ENCODE assay signal across 8 mouse cellular contexts in genomic region chr9:21725224-21726121, GRCm38 (mm10). TPM values are rescaled to one million over a fixed set of nuclear protein-coding genes. Genes with fewer than 3 reads are reported as not detected.
DNase-seq lines count a peak whose midpoint lies in the region; ATAC-seq and TF ChIP-seq lines count a peak whose summit lies in the region.

No protein-coding gene starts in this region.

- no peak for DNase-seq in heart, adult 8-10 months (ENCODE audit: low spot score)
- no peak for DNase-seq in midbrain, embryonic 14.5 days
- DNase-seq in left cerebral cortex, adult 11 months (ENCODE audit: low spot score) = no peak
- no peak for DNase-seq in embryo, embryonic 9.5 days (ENCODE audit: extremely low spot score)
- no peak for DNase-seq in ovary, postnatal 10 days (ENCODE audit: low spot score)

- no peak for TF ChIP-seq CTCF in cortical plate, adult 2 months (IDR thresholded peaks at IDR 0.05; ENCODE audit: extremely low read depth, insufficient read depth, low read length)

- H3K4me1 ChIP-seq in heart, embryonic 15.5 days (replicated peaks) = peaks cover 40% of the 10 kb centered on the region
- peaks cover 5% of the 10 kb centered on the region; the same call in 1 of the 2 replicates for H3K4me1 ChIP-seq in cortical plate, adult 2 months (ENCODE audit: control insufficient read depth, insufficient read depth, low read length)
- peaks cover 47% of the 10 kb centered on the region for H3K4me1 ChIP-seq in intestine, embryonic 15.5 days (replicated peaks)
- H3K4me1 ChIP-seq in midbrain, embryonic 14.5 days (ENCODE audit: control insufficient read depth, insufficient read depth, low read length) = peaks cover 23% of the 10 kb centered on the region

- peak overlapping the region; percentile 89 for H3K4me3 ChIP-seq in heart, embryonic 15.5 days
- peak overlapping the region; percentile 92; the same call in 1 of the 2 replicates for H3K4me3 ChIP-seq in cortical plate, adult 2 months (ENCODE audit: insufficient read depth, low read length)
- H3K4me3 ChIP-seq in intestine, embryonic 15.5 days (replicated peaks) = peak overlapping the region; percentile 54
- H3K4me3 ChIP-seq in midbrain, embryonic 14.5 days (replicated peaks; ENCODE audit: low read depth, low read length) = peak overlapping the region; percentile 63

- peak overlapping the region; percentile 8 for H3K9ac ChIP-seq in heart, embryonic 15.5 days
- peak overlapping the region; percentile 69 for H3K9ac ChIP-seq in intestine, embryonic 15.5 days
- H3K9ac ChIP-seq in midbrain, embryonic 14.5 days (replicated peaks; ENCODE audit: low read length) = no peak overlapping the region

- no peak for TF ChIP-seq POLR2A in cortical plate, adult 2 months (IDR thresholded peaks at IDR 0.05; ENCODE audit: extremely low read depth, insufficient read depth, low read length)

- 48% methylated on average over 23 of the region's 23 CpGs for WGBS in heart, embryonic 15.5 days
- 56% methylated on average over 23 of the region's 23 CpGs for WGBS in intestine, embryonic 15.5 days
- 89% methylated on average over 23 of the region's 23 CpGs for WGBS in midbrain, embryonic 14.5 days

- no peaks in the 10 kb centered on the region for H3K36me3 ChIP-seq in heart, embryonic 15.5 days
- H3K36me3 ChIP-seq in intestine, embryonic 15.5 days = peaks cover 9% of the 10 kb centered on the region; the same call in 1 of the 2 replicates
- H3K36me3 ChIP-seq in midbrain, embryonic 14.5 days (ENCODE audit: control insufficient read depth, insufficient read depth, low read length) = no peaks in the 10 kb centered on the region

- no peaks in the 10 kb centered on the region for H3K9me3 ChIP-seq in heart, embryonic 15.5 days (replicated peaks)
- H3K9me3 ChIP-seq in intestine, embryonic 15.5 days = no peaks in the 10 kb centered on the region
- H3K9me3 ChIP-seq in midbrain, embryonic 14.5 days (ENCODE audit: control insufficient read depth, low read length) = no peaks in the 10 kb centered on the region

- H3K4me2 ChIP-seq in heart, embryonic 15.5 days = peak overlapping the region; percentile 92
- peak overlapping the region; percentile 81 for H3K4me2 ChIP-seq in intestine, embryonic 15.5 days (replicated peaks)
- peak overlapping the region; percentile 90 for H3K4me2 ChIP-seq in midbrain, embryonic 14.5 days (ENCODE audit: low read length)

- H3K27me3 ChIP-seq in heart, embryonic 15.5 days = no peaks in the 10 kb centered on the region
- H3K27me3 ChIP-seq in intestine, embryonic 15.5 days (replicated peaks) = no peaks in the 10 kb centered on the region
- H3K27me3 ChIP-seq in midbrain, embryonic 14.5 days (ENCODE audit: control insufficient read depth, insufficient read depth, low read length) = no peaks in the 10 kb centered on the region

- ATAC-seq in heart, embryonic 15.5 days (replicated peaks; ENCODE audit: insufficient number of reproducible peaks, insufficient read depth, low FRiP score, low read depth) = no peak
- no peak for ATAC-seq in intestine, embryonic 15.5 days
- no peak for ATAC-seq in midbrain, embryonic 14.5 days (ENCODE audit: low FRiP score, low TSS enrichment)

- peak overlapping the region; percentile 1; the same call in 1 of the 2 replicates for H3K27ac ChIP-seq in heart, embryonic 15.5 days
- no peak overlapping the region for H3K27ac ChIP-seq in cortical plate, adult 2 months (ENCODE audit: insufficient read depth, low read length)
- peak overlapping the region; percentile 93 for H3K27ac ChIP-seq in intestine, embryonic 15.5 days
- H3K27ac ChIP-seq in midbrain, embryonic 14.5 days (replicated peaks; ENCODE audit: low read depth, low read length) = peak overlapping the region; percentile 49; the same call in 1 of the 2 replicates

RNA-seq across cellular contexts. Expression of gene Ldlr, which starts 2.2 kb away (rescaled TPM):
- polyA plus RNA-seq in heart, embryonic 15.5 days (2015; fragmentation: Nextera tagmentation; extraction: Ambion mirVana) = 12.9 and 25.0 TPM in 2 replicates
- 1 to 10 TPM; 2.3 to 3.8 (median 3.0) TPM for total RNA-seq in heart, adult 8-10 months (2022)
- 16.6 and 17.9 TPM in 2 replicates for polyA plus RNA-seq in cortical plate, adult 2 months (2012; rRNA removed)
- polyA plus RNA-seq in intestine, embryonic 15.5 days (2015; fragmentation: Nextera tagmentation; extraction: Ambion mirVana) = 76.7 and 81.2 TPM in 2 replicates
- 8.2 and 9.4 TPM in 2 replicates for polyA plus RNA-seq in midbrain, embryonic 14.5 days (2014; fragmentation: Nextera tagmentation; extraction: Ambion mirVana)

RNA-seq across cellular contexts. Expression of gene Spc24, which starts 34.6 kb away (rescaled TPM):
- polyA plus RNA-seq in heart, embryonic 15.5 days (2015; fragmentation: Nextera tagmentation; extraction: Ambion mirVana) = 69.6 and 88.1 TPM in 2 replicates
- total RNA-seq in heart, adult 8-10 months (2022) = 1 to 10 TPM; 5.6 to 8.6 (median 7.7) TPM
- polyA plus RNA-seq in cortical plate, adult 2 months (2012; rRNA removed) = 2.3 and 3.3 TPM in 2 replicates
- 94.2 and 107 TPM in 2 replicates for polyA plus RNA-seq in intestine, embryonic 15.5 days (2015; fragmentation: Nextera tagmentation; extraction: Ambion mirVana)
- polyA plus RNA-seq in midbrain, embryonic 14.5 days (2014; fragmentation: Nextera tagmentation; extraction: Ambion mirVana) = 19.9 and 21.4 TPM in 2 replicates
